Mouse (Mus musculus) ES-Bruce4 (cell line): ENCODE measurements around the gene Crip3. TPM values are rescaled to one million over a fixed set of nuclear protein-coding genes. Genes with fewer than 3 reads are reported as not detected.

Experiments used
- H3K27ac ChIP-seq: 2 replicates; pipeline ENCODE4 v1.5.1; 2012; ENCODE audit warnings: low read length, inconsistent platforms; ENCODE audit not compliant: insufficient read depth
- H3K27me3 ChIP-seq: 2 replicates; pipeline ENCODE4 v1.6.1; 2012; ENCODE audit warnings: mild to moderate bottlenecking, low read length, inconsistent platforms; ENCODE audit not compliant: control insufficient read depth, poor library complexity, insufficient read depth, severe bottlenecking
- H3K36me3 ChIP-seq: 2 replicates; pipeline ENCODE4 v1.6.1; 2012; ENCODE audit warnings: inconsistent platforms, mild to moderate bottlenecking, low read length, moderate library complexity; ENCODE audit not compliant: control insufficient read depth, poor library complexity, insufficient read depth, severe bottlenecking
- H3K4me1 ChIP-seq: one replicate; pipeline ENCODE4 v1.8.1; 2011; ENCODE audit warnings: low read length; ENCODE audit not compliant: control insufficient read depth, insufficient read depth
- H3K4me3 ChIP-seq: 2 replicates; pipeline ENCODE4 v1.5.1; 2011; ENCODE audit warnings: low read depth, mild to moderate bottlenecking, low read length
- H3K9ac ChIP-seq: 2 replicates; pipeline ENCODE4 v1.6.1; 2012; ENCODE audit warnings: low read depth, mild to moderate bottlenecking, inconsistent platforms; ENCODE audit not compliant: poor library complexity, severe bottlenecking
- H3K9me3 ChIP-seq: replicated peaks from 2 replicates; pipeline ENCODE4 v1.6.1; 2012; ENCODE audit warnings: mild to moderate bottlenecking, low read length, inconsistent platforms; ENCODE audit not compliant: control insufficient read depth, poor library complexity, insufficient read depth, severe bottlenecking
- CTCF ChIP-seq: IDR thresholded peaks from one replicate; pipeline ENCODE4 v1.8.1; 2011; ENCODE audit warnings: low read depth, low read length
- EP300 ChIP-seq: IDR thresholded peaks from 2 replicates; pipeline ENCODE4 v1.6.1; 2011; ENCODE audit warnings: low read depth, low read length; ENCODE audit not compliant: insufficient read depth
- POLR2A ChIP-seq: IDR thresholded peaks from one replicate; pipeline ENCODE4 v1.8.1; 2011; ENCODE audit warnings: low read length; ENCODE audit not compliant: insufficient read depth
- polyA plus RNA-seq: library from polyadenylated mRNA; stranded (reverse); fragments of >200 nt; gene quantifications from 2 replicates; pipeline ENCODE4 v1.2.4, GENCODE M21; 2011; ENCODE audit warnings: low read depth; ENCODE audit not compliant: missing spikeins, insufficient read depth, insufficient read length

Crip3 gene
- polyA plus RNA-seq, 1 experiment = 1.3 TPM

DNA sequence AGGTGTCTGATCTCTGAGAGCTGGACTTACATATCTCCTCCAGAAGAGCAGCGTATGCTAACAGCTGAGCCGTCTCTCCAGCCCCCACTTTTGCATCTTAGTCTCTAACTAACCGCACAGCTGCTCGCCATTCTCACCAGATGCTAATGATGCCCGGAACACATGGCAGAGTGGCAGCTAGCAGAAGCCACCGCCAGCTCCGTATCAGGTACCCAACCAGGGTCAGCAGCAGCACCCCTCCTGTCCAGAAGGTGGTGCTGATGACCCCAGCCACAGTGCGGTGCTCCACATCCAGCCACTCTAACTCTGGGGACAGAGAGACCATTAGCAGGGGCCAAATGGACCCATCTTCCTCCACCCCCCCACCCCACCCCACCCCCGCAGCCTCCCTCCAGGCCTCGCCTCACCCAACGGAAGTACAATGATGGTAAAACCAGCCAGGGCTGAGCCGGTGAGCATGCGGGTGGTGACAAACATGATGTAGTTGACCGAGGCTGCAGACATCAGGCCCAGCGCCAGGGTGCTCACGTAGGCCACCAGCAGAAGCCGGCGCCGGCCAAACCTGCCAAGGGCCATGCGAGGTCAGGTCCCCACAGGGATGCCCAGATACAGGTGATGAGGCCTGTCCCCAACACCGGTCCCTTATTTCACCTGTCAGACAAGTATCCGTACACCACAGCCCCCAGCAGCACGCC is 8.1 kb downstream of the Crip3 start:
- no peaks in the 10 kb centered on the region for H3K36me3 ChIP-seq
- no peak overlapping the region for H3K27ac ChIP-seq
- H3K27me3 ChIP-seq = no peaks in the 10 kb centered on the region
- peak overlapping the region; percentile 65 for H3K9ac ChIP-seq
- peaks cover 4% of the 10 kb centered on the region for H3K4me1 ChIP-seq
- no peaks in the 10 kb centered on the region for H3K9me3 ChIP-seq
- TF ChIP-seq CTCF = peak; percentile 75
- no peak for TF ChIP-seq EP300
- peak overlapping the region; percentile 48 for H3K4me3 ChIP-seq

DNA sequence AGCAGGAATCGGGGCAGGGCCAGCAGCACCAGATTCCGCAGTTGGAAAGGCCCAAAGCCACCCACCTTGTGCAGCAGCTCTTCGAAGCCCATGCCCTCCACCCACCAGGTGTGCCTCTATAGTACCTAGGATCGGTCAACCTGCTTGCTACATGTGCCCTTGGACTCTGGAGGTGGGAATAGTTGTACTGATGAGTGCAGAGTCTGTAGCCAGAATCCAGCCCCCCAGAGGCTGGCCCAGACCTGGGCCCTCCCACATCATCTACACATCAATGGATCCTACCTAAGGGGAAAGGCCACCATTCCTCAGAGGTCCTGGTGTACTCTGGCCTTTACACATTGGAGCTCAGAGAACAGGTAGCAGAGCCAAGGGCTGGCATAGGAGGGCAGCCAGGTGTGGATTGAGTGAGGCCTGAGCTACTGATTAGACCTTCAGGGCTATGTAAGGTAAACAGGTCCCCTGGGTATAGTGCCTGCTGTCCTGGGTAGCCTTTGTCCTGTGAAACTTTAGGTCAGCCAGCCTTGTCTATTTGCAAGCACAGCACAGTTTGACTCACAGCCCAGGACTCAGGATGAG is 9.7 kb downstream of the Crip3 start, which contains the start of gene Slc22a7:
TSS of gene Slc22a7 (minus strand) at position 160 of the 576 bp plus-strand sequence.
- Histone ChIP-seq H3K36me3 (no peaks in the 10 kb centered on the region), H3K27me3 (no peaks in the 10 kb centered on the region), H3K4me1 (peaks cover 4% of the 10 kb centered on the region), H3K27ac (peak within 1 kb of the TSS; percentile 46), H3K9me3 (no peaks in the 10 kb centered on the region), H3K4me3 (peak within 1 kb of the TSS; percentile 48), H3K9ac (peak within 1 kb of the TSS; percentile 65)
- TF ChIP-seq EP300 (0 out of 2 replicates have a peak, but pooled peaks have one; percentile 25), CTCF (no peak), POLR2A (peak; percentile 76)

DNA sequence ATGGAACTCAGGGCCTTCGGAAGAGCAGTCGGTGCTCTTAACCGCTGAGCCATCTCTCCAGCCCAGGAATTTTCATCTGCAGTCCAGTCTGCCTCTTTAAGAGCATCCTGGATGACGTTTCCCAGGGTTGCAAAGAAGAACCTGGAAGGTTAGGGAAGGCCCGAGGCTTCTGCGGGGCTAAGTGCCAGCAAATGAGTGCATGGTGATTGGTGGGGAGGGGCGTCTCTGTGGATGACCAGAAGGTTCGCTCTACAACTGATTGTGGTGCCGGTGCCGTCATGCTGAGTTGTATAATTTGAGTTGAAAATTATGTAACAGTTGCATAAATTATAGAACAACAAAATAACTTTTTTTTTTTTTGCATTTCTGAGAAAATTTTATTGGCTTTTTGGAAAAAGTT is 10.4 kb downstream of the Crip3 start:
- H3K9ac ChIP-seq = no peak overlapping the region
- TF ChIP-seq CTCF = no peak
- no peak for TF ChIP-seq EP300
- TF ChIP-seq POLR2A = no peak
- no peaks in the 10 kb centered on the region for H3K27me3 ChIP-seq
- no peaks in the 10 kb centered on the region for H3K36me3 ChIP-seq
- no peak overlapping the region for H3K27ac ChIP-seq
- H3K4me3 ChIP-seq = no peak overlapping the region
- H3K4me1 ChIP-seq = peaks cover 4% of the 10 kb centered on the region
- no peaks in the 10 kb centered on the region for H3K9me3 ChIP-seq

DNA sequence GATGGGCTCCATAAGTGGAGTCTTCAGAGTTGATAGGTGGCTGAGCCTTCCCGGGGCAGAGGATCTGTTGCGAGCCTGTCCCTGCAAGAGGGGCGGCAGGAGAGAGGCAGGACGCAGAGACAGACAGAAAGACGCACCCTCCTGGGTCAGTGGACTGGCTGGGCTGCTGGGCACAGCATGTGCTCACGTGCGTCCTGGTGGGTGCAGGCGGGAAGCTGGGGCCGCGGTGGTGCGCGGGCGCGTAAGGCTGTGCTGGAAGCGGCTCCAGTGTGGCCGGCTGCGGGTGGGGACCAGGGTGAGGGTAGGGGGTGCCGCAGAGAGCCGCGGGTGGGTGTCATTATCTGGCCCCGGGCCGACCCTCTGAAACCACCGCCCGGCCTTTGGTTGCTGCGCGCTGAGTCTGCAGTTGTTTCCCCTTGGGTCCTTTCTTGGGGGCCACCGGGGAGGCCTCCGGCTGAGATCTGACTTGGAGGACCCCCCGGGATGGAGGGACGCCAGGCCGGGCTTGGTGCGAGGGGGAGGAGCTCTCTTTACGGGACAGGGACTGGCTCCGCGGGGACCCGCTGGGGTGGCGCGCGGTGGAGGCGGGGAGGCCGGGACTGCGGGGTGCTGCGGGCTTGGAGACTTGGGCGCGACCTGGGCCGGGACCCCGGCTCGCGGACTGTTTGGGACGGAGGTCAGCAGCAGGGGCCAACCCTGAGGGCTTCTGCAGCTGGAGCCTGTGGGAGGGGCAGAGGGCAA is 16.3 kb downstream of the Crip3 start:
- Histone ChIP-seq H3K36me3 (no peaks in the 10 kb centered on the region), H3K4me3 (peak overlapping the region; percentile 23), H3K9me3 (no peaks in the 10 kb centered on the region), H3K27ac (no peak overlapping the region), H3K4me1 (no peaks in the 10 kb centered on the region), H3K27me3 (no peaks in the 10 kb centered on the region), H3K9ac (peak overlapping the region; percentile 20)
- TF ChIP-seq CTCF (no peak), EP300 (no peak), POLR2A (no peak)

DNA sequence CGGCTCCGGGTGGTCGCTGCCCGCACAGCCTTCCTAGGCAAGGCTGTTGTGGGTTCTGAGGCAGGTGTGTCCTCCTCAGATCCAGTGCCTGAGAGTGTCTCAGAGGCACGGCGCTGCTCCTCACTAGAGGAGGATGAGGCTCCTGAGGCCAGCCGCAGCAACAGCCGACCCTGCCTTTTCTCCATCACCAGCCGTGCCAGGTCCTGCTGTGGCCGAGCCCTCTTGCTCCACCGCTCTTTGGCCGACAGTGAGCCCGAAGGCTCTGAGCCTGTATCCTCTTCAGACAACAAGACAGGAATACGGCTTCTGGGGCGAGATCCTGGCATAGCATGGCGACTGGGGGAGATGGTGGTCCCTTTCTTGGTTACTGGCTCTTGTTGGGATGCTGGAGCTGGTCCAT is 17.5 kb downstream of the Crip3 start:
- TF ChIP-seq EP300 = no peak
- no peak for TF ChIP-seq POLR2A
- TF ChIP-seq CTCF = no peak
- Histone ChIP-seq H3K27ac (no peak overlapping the region), H3K9ac (no peak overlapping the region), H3K9me3 (no peaks in the 10 kb centered on the region), H3K36me3 (no peaks in the 10 kb centered on the region), H3K4me3 (no peak overlapping the region), H3K27me3 (no peaks in the 10 kb centered on the region), H3K4me1 (no peaks in the 10 kb centered on the region)

DNA sequence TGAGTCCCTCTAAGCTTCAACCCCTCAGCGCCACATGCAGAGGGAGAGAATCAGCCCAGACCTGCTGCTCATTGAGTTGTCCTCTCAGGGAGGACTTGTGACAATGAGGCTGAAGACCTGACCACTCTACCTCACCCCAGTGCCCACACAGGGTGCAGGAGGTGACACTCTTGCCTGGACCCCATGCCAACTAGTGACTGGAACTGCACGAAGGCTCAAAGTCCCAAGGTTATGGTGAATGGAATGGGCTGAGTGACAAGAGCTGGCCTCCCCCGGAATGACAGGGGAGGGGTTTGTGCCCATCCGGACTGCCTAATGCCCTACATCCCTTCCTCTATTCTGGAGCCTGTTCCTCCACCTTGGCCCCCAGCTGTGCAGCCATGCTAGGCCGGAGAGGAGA is 24.0 kb downstream of the Crip3 start:
- Histone ChIP-seq H3K36me3 (no peaks in the 10 kb centered on the region), H3K4me3 (no peak overlapping the region), H3K9ac (no peak overlapping the region), H3K27me3 (no peaks in the 10 kb centered on the region), H3K9me3 (no peaks in the 10 kb centered on the region), H3K4me1 (peaks cover 8% of the 10 kb centered on the region), H3K27ac (no peak overlapping the region)
- no peak for TF ChIP-seq EP300
- TF ChIP-seq CTCF = no peak
- no peak for TF ChIP-seq POLR2A
